Mouse (Mus musculus) B cell, adult 62 days (primary cell): ENCODE measurements around the gene Pcdh11x. TPM values are rescaled to one million over a fixed set of nuclear protein-coding genes. Genes with fewer than 3 reads are reported as not detected.

Experiments
- total RNA-seq: library from RNA; stranded (reverse); gene quantifications from 4 replicates; pipeline ENCODE4 v1.2.4, GENCODE M21; 2023

Pcdh11x gene
- not detected in 4 replicates for total RNA-seq

GRCm38 (mm10) chrX:120290011-120290899, at the start of gene Pcdh11x:
Gene Pcdh11x (plus strand): TSS chrX:120290259.

GRCm38 (mm10) chrX:120312995-120313394, 22.9 kb downstream of the Pcdh11x start, which contains the start of gene H2afb3:
Gene H2afb3 (minus strand): TSS chrX:120313095.

Other genes with a start within 250 kb of the Pcdh11x start
- gene H2afb3, start 22.8 kb downstream of the Pcdh11x start, total RNA-seq = not detected in 4 replicates